Mouse (Mus musculus) liver, embryonic 14.5 days (tissue): ENCODE results near the gene Nup50.

Experiments
- CTCF ChIP-seq: IDR thresholded peaks from 2 replicates; pipeline ENCODE4 v1.5.1; 2016; ENCODE audit warnings: antibody characterized with exemption, low read depth, control low read depth
- EP300 ChIP-seq: IDR thresholded peaks from 2 replicates; pipeline ENCODE4 v1.6.1; 2016; ENCODE audit warnings: antibody characterized with exemption, low read depth

DNA sequence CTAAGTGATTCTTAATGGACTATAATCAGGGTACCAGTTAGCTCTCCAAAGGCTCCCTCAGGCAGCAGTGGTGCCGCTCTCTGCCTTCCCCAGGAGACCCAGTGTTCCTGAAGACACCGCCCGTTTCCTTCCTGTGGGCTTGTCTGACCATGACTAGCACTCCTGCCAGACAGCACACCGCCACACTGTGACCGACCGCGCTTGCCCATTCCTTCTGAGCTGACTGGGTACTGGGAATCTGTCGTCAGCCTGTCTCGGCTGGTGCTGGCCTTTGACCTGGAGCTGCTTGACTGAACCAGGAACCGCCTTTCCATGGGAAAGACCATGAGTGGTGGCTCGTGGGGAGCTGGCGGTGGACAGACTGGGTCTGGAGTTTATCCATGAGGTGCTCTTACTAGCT, 16.9 kb downstream of the Nup50 start:
- no peak for TF ChIP-seq EP300
- no peak for TF ChIP-seq CTCF
